Mouse (Mus musculus) liver, postnatal 0 days (tissue): ENCODE results near the gene Axdnd1. TPM values are rescaled to one million over a fixed set of nuclear protein-coding genes. Genes with fewer than 3 reads are reported as not detected.
A peak's percentile ranks its signal among the peaks of the same experiment; 100 is the strongest.

Source experiments
- ATAC-seq: fragments of 200-750 bp; cut with Nextera tagmentation; 2 replicates; pipeline ENCODE4 v1.8.0; 2017; ENCODE audit warnings: mild to moderate bottlenecking, moderate library complexity
- DNase-seq: peaks from one replicate; pipeline ENCODE4 v3.0.0-alpha.2; 2016
- H3K27ac ChIP-seq: fragments of 300-500 bp; sonication (generic); 2 replicates; pipeline ENCODE4 v1.5.1; 2014; ENCODE audit warnings: antibody characterized with exemption, moderate library complexity, mild to moderate bottlenecking, low read depth
- H3K27me3 ChIP-seq: fragments of 300-500 bp; sonication (generic); 2 replicates; pipeline ENCODE4 v1.6.1; 2014; ENCODE audit warnings: low read length, control low read depth, mixed read lengths; ENCODE audit not compliant: insufficient read depth
- H3K36me3 ChIP-seq: fragments of 300-500 bp; sonication (generic); replicated peaks from 2 replicates; pipeline ENCODE4 v1.6.1; 2014; ENCODE audit warnings: mild to moderate bottlenecking, control low read depth, low read length, moderate library complexity, mixed read lengths; ENCODE audit not compliant: insufficient read depth
- H3K4me1 ChIP-seq: fragments of 300-500 bp; sonication (generic); 2 replicates; pipeline ENCODE4 v1.6.1; 2014; ENCODE audit warnings: antibody characterized with exemption, mild to moderate bottlenecking, control low read depth; ENCODE audit not compliant: insufficient read depth
- H3K4me2 ChIP-seq: fragments of 300-500 bp; sonication (generic); 2 replicates; pipeline ENCODE4 v1.6.1; 2014; ENCODE audit warnings: low read depth, mild to moderate bottlenecking, low read length, moderate library complexity, mixed read lengths
- H3K4me3 ChIP-seq: fragments of 300-500 bp; sonication (generic); 2 replicates; pipeline ENCODE4 v1.5.1; 2014; ENCODE audit warnings: low read depth, low read length
- H3K9ac ChIP-seq: fragments of 300-500 bp; sonication (generic); replicated peaks from 2 replicates; pipeline ENCODE4 v1.6.1; 2014; ENCODE audit warnings: mild to moderate bottlenecking, moderate library complexity
- H3K9me3 ChIP-seq: fragments of 300-500 bp; sonication (generic); 2 replicates; pipeline ENCODE4 v1.6.1; 2016; ENCODE audit warnings: mild to moderate bottlenecking, control low read depth, low read length, mixed read lengths
- CTCF ChIP-seq: sonication (generic); IDR thresholded peaks from 2 replicates; pipeline ENCODE4 v1.5.1; 2016; ENCODE audit warnings: antibody characterized with exemption, low read depth
- EP300 ChIP-seq: IDR thresholded peaks from 2 replicates; pipeline ENCODE4 v1.6.1; 2016; ENCODE audit warnings: antibody characterized with exemption, low read depth, mild to moderate bottlenecking
- WGBS: fragments of 180-500 bp; shearing (Covaris S2); extraction: QIAGEN DNeasy Blood & Tissue Kit; methylation state at CpG from one replicate; pipeline ENCODE4 v1.1.7; 2014; ENCODE audit not compliant: insufficient replicate concordance; 5-methylcytosine and 5-hydroxymethylcytosine counted together
- polyA plus RNA-seq: library from polyadenylated mRNA; unstranded; fragments of >200 nt; fragmentation: Nextera tagmentation; extraction: Ambion mirVana; gene quantifications from 2 replicates; pipeline ENCODE4 v1.2.1, GENCODE M21; 2015

Axdnd1 gene
- polyA plus RNA-seq, 1 experiment from 2014 or later = not detected

GRCm38 (mm10) chr1:156432498-156432897, 11.5 kb upstream of the Axdnd1 start:
- H3K4me2 ChIP-seq = no peak overlapping the region
- no peaks in the 10 kb centered on the region for H3K27me3 ChIP-seq
- H3K9me3 ChIP-seq = no peaks in the 10 kb centered on the region
- WGBS = 76% methylated on average over 10 of the region's 10 CpGs
- ATAC-seq (no peak), DNase-seq (no peak)
- no peak overlapping the region for H3K9ac ChIP-seq
- no peak for TF ChIP-seq EP300
- TF ChIP-seq CTCF = no peak
- no peak overlapping the region for H3K27ac ChIP-seq
- H3K36me3 ChIP-seq = peaks cover 47% of the 10 kb centered on the region
- no peaks in the 10 kb centered on the region for H3K4me1 ChIP-seq
- H3K4me3 ChIP-seq = no peak overlapping the region

- Histone ChIP-seq H3K4me3 (no peak overlapping the region), H3K9ac (no peak overlapping the region), H3K9me3 (no peaks in the 10 kb centered on the region), H3K4me1 (no peaks in the 10 kb centered on the region), H3K27me3 (no peaks in the 10 kb centered on the region), H3K36me3 (peaks cover 39% of the 10 kb centered on the region), H3K27ac (no peak overlapping the region), H3K4me2 (no peak overlapping the region)
- DNase-seq (no peak), ATAC-seq (no peak)
- TF ChIP-seq EP300 (no peak), CTCF (no peak)
- WGBS = 84% methylated on average over 6 of the region's 6 CpGs
Observed at GRCm38 (mm10) chr1:156428434-156428833, 7.5 kb upstream of the Axdnd1 start.

- Histone ChIP-seq H3K4me1 (peaks cover 4% of the 10 kb centered on the region), H3K27me3 (no peaks in the 10 kb centered on the region), H3K4me2 (no peak overlapping the region), H3K9me3 (no peaks in the 10 kb centered on the region), H3K36me3 (peaks cover 23% of the 10 kb centered on the region; the same call in 1 of the 2 replicates), H3K9ac (no peak overlapping the region), H3K4me3 (no peak overlapping the region), H3K27ac (no peak overlapping the region)
- DNase-seq (no peak), ATAC-seq (no peak)
- TF ChIP-seq EP300 (no peak), CTCF (no peak)
- WGBS = 85% methylated on average over 4 of the region's 4 CpGs
Observed at GRCm38 (mm10) chr1:156425746-156426145, 4.8 kb upstream of the Axdnd1 start.

GRCm38 (mm10) chr1:156424054-156424453, 3.1 kb upstream of the Axdnd1 start:
- H3K27ac ChIP-seq = no peak overlapping the region
- TF ChIP-seq EP300 (no peak), CTCF (no peak)
- peaks cover 16% of the 10 kb centered on the region; the same call in 1 of the 2 replicates for H3K36me3 ChIP-seq
- DNase-seq = no peak
- WGBS = 83% methylated on average over 3 of the region's 3 CpGs
- no peak overlapping the region for H3K9ac ChIP-seq
- no peaks in the 10 kb centered on the region for H3K27me3 ChIP-seq
- peaks cover 4% of the 10 kb centered on the region for H3K4me1 ChIP-seq
- H3K4me3 ChIP-seq = no peak overlapping the region
- no peaks in the 10 kb centered on the region for H3K9me3 ChIP-seq
- H3K4me2 ChIP-seq = no peak overlapping the region
- no peak for ATAC-seq

GRCm38 (mm10) chr1:156423493-156423892, 2.5 kb upstream of the Axdnd1 start:
- DNase-seq (no peak), ATAC-seq (no peak)
- Histone ChIP-seq H3K27me3 (no peaks in the 10 kb centered on the region), H3K9me3 (no peaks in the 10 kb centered on the region), H3K27ac (no peak overlapping the region), H3K9ac (no peak overlapping the region), H3K4me1 (peaks cover 4% of the 10 kb centered on the region), H3K4me2 (no peak overlapping the region), H3K4me3 (no peak overlapping the region), H3K36me3 (peaks cover 12% of the 10 kb centered on the region; the same call in 1 of the 2 replicates)
- TF ChIP-seq CTCF (no peak), EP300 (no peak)
- 84% methylated on average over 6 of the region's 6 CpGs for WGBS

- Histone ChIP-seq H3K4me1 (peaks cover 4% of the 10 kb centered on the region), H3K4me3 (no peak overlapping the region), H3K27me3 (no peaks in the 10 kb centered on the region), H3K4me2 (no peak overlapping the region), H3K9ac (no peak overlapping the region), H3K36me3 (peaks cover 9% of the 10 kb centered on the region; the same call in 1 of the 2 replicates), H3K9me3 (no peaks in the 10 kb centered on the region), H3K27ac (no peak overlapping the region)
- 77% methylated on average over 6 of the region's 6 CpGs for WGBS
- TF ChIP-seq CTCF (no peak), EP300 (no peak)
- DNase-seq = no peak
- no peak for ATAC-seq
Observed at GRCm38 (mm10) chr1:156422856-156423255, 1.9 kb upstream of the Axdnd1 start.

- TF ChIP-seq CTCF = peak; percentile 66
- TF ChIP-seq EP300 = no peak
- no peak overlapping the region for H3K4me3 ChIP-seq
- H3K27ac ChIP-seq = no peak overlapping the region
- H3K9ac ChIP-seq = no peak overlapping the region
- ATAC-seq = no peak
- H3K36me3 ChIP-seq = no peaks in the 10 kb centered on the region
- no peak for DNase-seq
- no peaks in the 10 kb centered on the region for H3K27me3 ChIP-seq
- H3K4me2 ChIP-seq = no peak overlapping the region
- 52% methylated on average over 4 of the region's 4 CpGs for WGBS
- no peaks in the 10 kb centered on the region for H3K9me3 ChIP-seq
- peaks cover 4% of the 10 kb centered on the region for H3K4me1 ChIP-seq
Observed at GRCm38 (mm10) chr1:156418170-156418569, 2.8 kb downstream of the Axdnd1 start.
